ENCODE assay signal across 8 mouse cellular contexts in the genomic region with DNA sequence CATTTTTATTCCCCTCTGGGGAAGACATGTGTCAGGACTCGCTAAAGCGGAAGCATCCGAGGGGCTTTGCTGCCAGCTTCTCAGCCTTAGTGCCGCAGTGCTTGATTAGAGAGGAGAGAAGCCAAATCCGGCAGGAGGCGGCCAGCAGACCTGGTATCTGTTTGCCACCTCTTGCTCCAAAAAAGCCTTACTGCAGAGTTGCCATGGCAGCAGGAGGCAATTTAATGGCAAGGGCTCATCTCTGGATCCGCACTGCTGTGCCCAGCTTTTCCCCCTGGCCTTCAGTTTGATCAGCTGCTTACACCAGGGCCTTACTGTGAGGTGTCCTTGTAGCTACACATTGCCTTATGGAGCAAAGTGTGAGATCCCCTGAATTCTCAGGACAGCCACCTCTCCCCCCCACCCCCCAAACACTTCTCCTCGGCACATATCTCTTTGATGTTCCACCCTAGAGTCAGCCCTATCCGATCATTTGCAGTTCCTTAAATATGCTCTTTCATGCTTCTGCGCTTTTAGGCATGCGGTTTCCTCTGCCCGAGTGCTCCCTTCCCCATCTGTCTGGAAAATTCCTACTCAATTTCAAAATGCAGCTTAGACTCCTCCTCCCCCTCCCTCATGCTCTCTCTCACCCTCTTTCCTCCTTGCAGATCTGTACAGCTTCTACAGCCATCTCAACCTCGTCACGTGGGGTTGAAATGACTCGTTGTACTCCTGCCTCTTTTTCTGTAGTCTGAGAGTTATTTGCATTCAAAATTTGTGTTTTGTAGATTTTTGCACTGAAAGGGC.
DNase-seq lines count a peak whose midpoint lies in the region; ATAC-seq lines count a peak whose summit lies in the region.
"Had no signal": no experiment of that assay in that cellular context is flagged by ENCODE, and none has a peak within 500 bp of the region (broad histone marks: within the 10 kb centered on the region; RNA-seq: fewer than 3 reads in every experiment).

No protein-coding gene starts in this region.

- no peak overlapping the region for H3K4me3 ChIP-seq in embryonic facial prominence, embryonic 12.5 days
- no peak overlapping the region for H3K4me3 ChIP-seq in hindbrain, embryonic 13.5 days
- H3K4me3 ChIP-seq in midbrain, embryonic 12.5 days, result no peak overlapping the region
- H3K4me3 ChIP-seq: erythroblast, embryonic 14.5 days had no signal

- peak overlapping the region; percentile 69 for H3K27ac ChIP-seq in embryonic facial prominence, embryonic 12.5 days
- H3K27ac ChIP-seq in hindbrain, embryonic 13.5 days, result peak overlapping the region; percentile 78
- H3K27ac ChIP-seq in midbrain, embryonic 12.5 days (replicated peaks), result peak overlapping the region; percentile 36; the same call in 1 of the 2 replicates

- no peaks in the 10 kb centered on the region for H3K27me3 ChIP-seq in embryonic facial prominence, embryonic 12.5 days
- H3K27me3 ChIP-seq in hindbrain, embryonic 13.5 days, result no peaks in the 10 kb centered on the region
- H3K27me3 ChIP-seq in midbrain, embryonic 12.5 days, result no peaks in the 10 kb centered on the region

- ATAC-seq in CD4-positive, CD25-positive, alpha-beta regulatory T cell, adult 4 months, result peak; percentile 81
- ATAC-seq in embryonic facial prominence, embryonic 12.5 days (ENCODE audit: insufficient number of reproducible peaks, insufficient read depth, low FRiP score, low TSS enrichment), result peak; percentile 67; the same call in 1 of the 2 replicates
- peak; percentile 85 for ATAC-seq in hindbrain, embryonic 13.5 days (ENCODE audit: low FRiP score)
- ATAC-seq in midbrain, embryonic 12.5 days (ENCODE audit: low FRiP score, low read depth), result peak; percentile 78

- H3K9ac ChIP-seq in embryonic facial prominence, embryonic 12.5 days, result no peak overlapping the region
- peak overlapping the region; percentile 11; the same call in 1 of the 2 replicates for H3K9ac ChIP-seq in hindbrain, embryonic 13.5 days
- no peak overlapping the region for H3K9ac ChIP-seq in midbrain, embryonic 12.5 days (replicated peaks)

- WGBS in embryonic facial prominence, embryonic 12.5 days, result 45% methylated on average over 15 of the region's 15 CpGs
- 46% methylated on average over 15 of the region's 15 CpGs for WGBS in hindbrain, embryonic 13.5 days
- 40% methylated on average over 15 of the region's 15 CpGs for WGBS in midbrain, embryonic 12.5 days

- DNase-seq in A20 (ENCODE audit: low read depth, low spot score), result peak; percentile 14
- peak; percentile 77 to 83 for DNase-seq in layer of hippocampus, postnatal 14 days (ENCODE audit: low spot score in 2 of 2)
- DNase-seq in T-cell, adult 2 months (ENCODE audit: low spot score), result no peak

- H3K36me3 ChIP-seq in embryonic facial prominence, embryonic 12.5 days, result no peaks in the 10 kb centered on the region
- H3K36me3 ChIP-seq in hindbrain, embryonic 13.5 days, result no peaks in the 10 kb centered on the region
- H3K36me3 ChIP-seq in midbrain, embryonic 12.5 days, result no peaks in the 10 kb centered on the region

- no peak overlapping the region for H3K4me2 ChIP-seq in embryonic facial prominence, embryonic 12.5 days (replicated peaks)
- H3K4me2 ChIP-seq in hindbrain, embryonic 13.5 days, result peak overlapping the region; percentile 22; the same call in 1 of the 2 replicates
- H3K4me2 ChIP-seq in midbrain, embryonic 12.5 days (replicated peaks), result 0 out of 2 replicates have a peak overlapping the region, but pooled peaks have one; percentile 3

- peaks cover 25% of the 10 kb centered on the region for H3K4me1 ChIP-seq in embryonic facial prominence, embryonic 12.5 days
- peaks cover 29% of the 10 kb centered on the region for H3K4me1 ChIP-seq in hindbrain, embryonic 13.5 days (replicated peaks)
- H3K4me1 ChIP-seq in midbrain, embryonic 12.5 days, result peaks cover 18% of the 10 kb centered on the region

- no peaks in the 10 kb centered on the region for H3K9me3 ChIP-seq in embryonic facial prominence, embryonic 12.5 days
- no peaks in the 10 kb centered on the region for H3K9me3 ChIP-seq in hindbrain, embryonic 13.5 days
- no peaks in the 10 kb centered on the region for H3K9me3 ChIP-seq in midbrain, embryonic 12.5 days
